Mouse (Mus musculus): Measurements from ENCODE around the gene Cks1b.
"Not testable (repeated sequence)": the region's sequence is repeated elsewhere in the genome, so short reads cannot be mapped to it uniquely, and the experiment has no call there.

Cks1b gene

GRCm38 (mm10) chr3:89418170-89418860 is at the start of gene Cks1b, which contains the start of gene Shc1:
Gene Cks1b, minus strand, starts transcription at chr3:89418383.
Gene Shc1, plus strand, starts transcription at chr3:89418443.
- DNase-seq: peak; percentile 94

- peak; percentile 92 for DNase-seq
Measured at GRCm38 (mm10) chr3:89458965-89459807, 41.0 kb upstream of the Cks1b start.

- no peak for DNase-seq
Measured at GRCm38 (mm10) chr3:89458372-89458964, 40.3 kb upstream of the Cks1b start.

GRCm38 (mm10) chr3:89456726-89457665 is 38.8 kb upstream of the Cks1b start:
- peak; percentile 50 for DNase-seq

- no peak for DNase-seq
Measured at GRCm38 (mm10) chr3:89455786-89456285, 37.7 kb upstream of the Cks1b start.

GRCm38 (mm10) chr3:89454401-89455177 is 36.4 kb upstream of the Cks1b start, which contains the start of gene Pmvk:
Gene Pmvk, plus strand, starts transcription at chr3:89454541.
- no peak for DNase-seq

GRCm38 (mm10) chr3:89451916-89452315 is 33.7 kb upstream of the Cks1b start:
- DNase-seq: no peak

GRCm38 (mm10) chr3:89449541-89449940 is 31.4 kb upstream of the Cks1b start:
- DNase-seq: peak; percentile 77

GRCm38 (mm10) chr3:89448720-89449537 is 30.7 kb upstream of the Cks1b start:
- DNase-seq: no peak

- no peak for DNase-seq
Measured at GRCm38 (mm10) chr3:89440691-89441090, 22.5 kb upstream of the Cks1b start.

GRCm38 (mm10) chr3:89437269-89437668 is 19.1 kb upstream of the Cks1b start:
- no peak for DNase-seq

- DNase-seq: peak; percentile 14
Measured at GRCm38 (mm10) chr3:89436176-89437113, 18.3 kb upstream of the Cks1b start, which contains the start of gene Pbxip1. Gene Pbxip1, plus strand, starts transcription at chr3:89436706.

GRCm38 (mm10) chr3:89435041-89435440 is 16.9 kb upstream of the Cks1b start:
- no peak for DNase-seq

GRCm38 (mm10) chr3:89434532-89434931 is 16.3 kb upstream of the Cks1b start:
- peak; percentile 8 for DNase-seq

GRCm38 (mm10) chr3:89432606-89433005 is 14.4 kb upstream of the Cks1b start:
- DNase-seq: peak; percentile 31

- DNase-seq: peak; percentile 91
Measured at GRCm38 (mm10) chr3:89430171-89431159, 12.3 kb upstream of the Cks1b start, which contains the start of gene Pygo2. Gene Pygo2, plus strand, starts transcription at chr3:89430214.

- DNase-seq: not testable (repeated sequence)
Measured at GRCm38 (mm10) chr3:89429021-89429420, 10.8 kb upstream of the Cks1b start.

- no peak for DNase-seq
Measured at GRCm38 (mm10) chr3:89425876-89426275, 7.7 kb upstream of the Cks1b start.

Measured in cerebellum, adult 9-10 months (tissue).